Mouse (Mus musculus): ENCODE measurements around the gene Mecom.

The Mecom gene

GRCm38 (mm10) chr3:30483006-30483684, 64.7 kb downstream of the Mecom start:
- no peak for DNase-seq (ENCODE audit: low spot score)

GRCm38 (mm10) chr3:30481682-30482081, 66.1 kb downstream of the Mecom start:
- DNase-seq (ENCODE audit: low spot score) = no peak

- no peak for DNase-seq (ENCODE audit: low spot score)
Observed at GRCm38 (mm10) chr3:30480551-30480950, 67.3 kb downstream of the Mecom start.

GRCm38 (mm10) chr3:30478252-30478651, 69.6 kb downstream of the Mecom start:
- no peak for DNase-seq (ENCODE audit: low spot score)

GRCm38 (mm10) chr3:30477008-30477407, 70.8 kb downstream of the Mecom start:
- DNase-seq (ENCODE audit: low spot score) = no peak

- no peak for DNase-seq (ENCODE audit: low spot score)
Observed at GRCm38 (mm10) chr3:30475591-30475990, 72.2 kb downstream of the Mecom start.

GRCm38 (mm10) chr3:30468068-30468835, 79.6 kb downstream of the Mecom start:
- DNase-seq (ENCODE audit: low spot score) = no peak

- DNase-seq (ENCODE audit: low spot score) = no peak
Observed at GRCm38 (mm10) chr3:30466031-30466650, 81.7 kb downstream of the Mecom start.

GRCm38 (mm10) chr3:30464497-30464896, 83.3 kb downstream of the Mecom start:
- DNase-seq (ENCODE audit: low spot score) = no peak

- no peak for DNase-seq (ENCODE audit: low spot score)
Observed at GRCm38 (mm10) chr3:30461831-30462230, 86.0 kb downstream of the Mecom start.

- no peak for DNase-seq (ENCODE audit: low spot score)
Observed at GRCm38 (mm10) chr3:30460890-30461578, 86.8 kb downstream of the Mecom start.

GRCm38 (mm10) chr3:30459626-30460025, 88.2 kb downstream of the Mecom start:
- no peak for DNase-seq (ENCODE audit: low spot score)

- DNase-seq (ENCODE audit: low spot score) = no peak
Observed at GRCm38 (mm10) chr3:30457975-30458678, 89.7 kb downstream of the Mecom start.

- DNase-seq (ENCODE audit: low spot score) = no peak
Observed at GRCm38 (mm10) chr3:30455902-30456301, 91.9 kb downstream of the Mecom start.

GRCm38 (mm10) chr3:30453546-30454455, 94.0 kb downstream of the Mecom start:
- no peak for DNase-seq (ENCODE audit: low spot score)

GRCm38 (mm10) chr3:30453046-30453445, 94.8 kb downstream of the Mecom start:
- no peak for DNase-seq (ENCODE audit: low spot score)

GRCm38 (mm10) chr3:30452511-30452910, 95.3 kb downstream of the Mecom start:
- DNase-seq (ENCODE audit: low spot score) = no peak

GRCm38 (mm10) chr3:30450206-30450965, 97.4 kb downstream of the Mecom start:
- no peak for DNase-seq (ENCODE audit: low spot score)

GRCm38 (mm10) chr3:30448624-30449023, 99.2 kb downstream of the Mecom start:
- DNase-seq (ENCODE audit: low spot score) = no peak

GRCm38 (mm10) chr3:30445970-30446442, 101.8 kb downstream of the Mecom start:
- no peak for DNase-seq (ENCODE audit: low spot score)
